Comparison of ENCODE assay signal across 9 mouse cellular contexts in genomic region chr14:25610396-25611158, GRCm38 (mm10).
DNase-seq lines count a peak whose midpoint lies in the region; ATAC-seq and TF ChIP-seq lines count a peak whose summit lies in the region.
"Had no signal": no experiment of that assay in that cellular context is flagged by ENCODE, and none has a peak within 500 bp of the region (broad histone marks: within the 10 kb centered on the region; RNA-seq: fewer than 3 reads in every experiment).

No protein-coding gene starts in this region.

- peak overlapping the region; percentile 1; the same call in 1 of the 2 replicates for H3K4me2 ChIP-seq in lung, embryonic 15.5 days
- no peak overlapping the region for H3K4me2 ChIP-seq in lung, postnatal 0 days (replicated peaks; ENCODE audit: low read depth, low read length)
- peak overlapping the region; percentile 20 for H3K4me2 ChIP-seq in heart, embryonic 15.5 days
- H3K4me2 ChIP-seq in kidney, postnatal 0 days (ENCODE audit: low read length), result peak overlapping the region; percentile 1; the same call in 1 of the 2 replicates
- peak overlapping the region; percentile 89 for H3K4me2 ChIP-seq in neural tube, embryonic 15.5 days
- H3K4me2 ChIP-seq: liver, embryonic 15.5 days had no signal

- no peaks in the 10 kb centered on the region for H3K36me3 ChIP-seq in lung, embryonic 15.5 days
- H3K36me3 ChIP-seq in lung, postnatal 0 days (ENCODE audit: insufficient read depth, low read length), result no peaks in the 10 kb centered on the region
- no peaks in the 10 kb centered on the region for H3K36me3 ChIP-seq in heart, embryonic 15.5 days
- H3K36me3 ChIP-seq in kidney, postnatal 0 days (ENCODE audit: insufficient read depth, low read length), result 0 out of 2 replicates have a peak, but pooled peaks cover 4% of the 10 kb centered on the region
- H3K36me3 ChIP-seq in neural tube, embryonic 15.5 days, result no peaks in the 10 kb centered on the region
- H3K36me3 ChIP-seq: liver, embryonic 15.5 days had no signal

- H3K4me3 ChIP-seq in lung, embryonic 15.5 days, result no peak overlapping the region
- no peak overlapping the region for H3K4me3 ChIP-seq in lung, postnatal 0 days (ENCODE audit: low read depth, low read length)
- H3K4me3 ChIP-seq in heart, embryonic 15.5 days, result no peak overlapping the region
- no peak overlapping the region for H3K4me3 ChIP-seq in kidney, postnatal 0 days (replicated peaks; ENCODE audit: low read depth, low read length)
- peak overlapping the region; percentile 37 for H3K4me3 ChIP-seq in neural tube, embryonic 15.5 days (replicated peaks)
- H3K4me3 ChIP-seq: liver, embryonic 15.5 days had no signal

- ATAC-seq in lung, embryonic 15.5 days (ENCODE audit: borderline replicate concordance, extremely low read depth, low FRiP score, low TSS enrichment), result no peak
- no peak for ATAC-seq in lung, postnatal 0 days
- ATAC-seq in heart, embryonic 15.5 days (replicated peaks; ENCODE audit: insufficient number of reproducible peaks, insufficient read depth, low FRiP score, low read depth), result no peak
- no peak for ATAC-seq in kidney, postnatal 0 days (replicated peaks; ENCODE audit: low FRiP score, low read depth)
- ATAC-seq in neural tube, embryonic 15.5 days (ENCODE audit: low FRiP score), result no peak
- no peak for ATAC-seq in megakaryocyte progenitor cell, adult 5-6 weeks (replicated peaks; ENCODE audit: poor library complexity)

- H3K27ac ChIP-seq in lung, embryonic 15.5 days, result no peak overlapping the region
- no peak overlapping the region for H3K27ac ChIP-seq in lung, postnatal 0 days (ENCODE audit: low read length)
- H3K27ac ChIP-seq in heart, embryonic 15.5 days, result peak overlapping the region; percentile 60
- 0 out of 2 replicates have a peak overlapping the region, but pooled peaks have one; percentile 13 for H3K27ac ChIP-seq in kidney, postnatal 0 days
- H3K27ac ChIP-seq in neural tube, embryonic 15.5 days (replicated peaks), result peak overlapping the region; percentile 49
- H3K27ac ChIP-seq: liver, embryonic 15.5 days had no signal

- WGBS in lung, embryonic 15.5 days, result 39% methylated on average over 14 of the region's 14 CpGs
- WGBS in lung, postnatal 0 days, result 50% methylated on average over 14 of the region's 14 CpGs
- WGBS in heart, embryonic 15.5 days, result 41% methylated on average over 14 of the region's 14 CpGs
- 44% methylated on average over 14 of the region's 14 CpGs for WGBS in kidney, postnatal 0 days
- 21% methylated on average over 14 of the region's 14 CpGs for WGBS in neural tube, embryonic 15.5 days

- peaks cover 74% of the 10 kb centered on the region for H3K4me1 ChIP-seq in lung, embryonic 15.5 days
- peaks cover 17% of the 10 kb centered on the region for H3K4me1 ChIP-seq in lung, postnatal 0 days (ENCODE audit: insufficient read depth, low read depth, low read length)
- peaks cover 88% of the 10 kb centered on the region for H3K4me1 ChIP-seq in heart, embryonic 15.5 days (replicated peaks)
- H3K4me1 ChIP-seq in kidney, postnatal 0 days (replicated peaks; ENCODE audit: insufficient read depth, low read length), result peaks cover 54% of the 10 kb centered on the region
- H3K4me1 ChIP-seq in neural tube, embryonic 15.5 days, result peaks cover 90% of the 10 kb centered on the region

- H3K9ac ChIP-seq in lung, embryonic 15.5 days, result no peak overlapping the region
- no peak overlapping the region for H3K9ac ChIP-seq in lung, postnatal 0 days (replicated peaks; ENCODE audit: low read depth)
- H3K9ac ChIP-seq in heart, embryonic 15.5 days, result 0 out of 2 replicates have a peak overlapping the region, but pooled peaks have one; percentile 0
- peak overlapping the region; percentile 27; the same call in 1 of the 2 replicates for H3K9ac ChIP-seq in kidney, postnatal 0 days (ENCODE audit: low read depth, low read length)
- peak overlapping the region; percentile 45 for H3K9ac ChIP-seq in neural tube, embryonic 15.5 days (replicated peaks)
- H3K9ac ChIP-seq: liver, embryonic 15.5 days had no signal

- H3K9me3 ChIP-seq in lung, embryonic 15.5 days, result no peaks in the 10 kb centered on the region
- H3K9me3 ChIP-seq in lung, postnatal 0 days (ENCODE audit: low read length), result no peaks in the 10 kb centered on the region
- no peaks in the 10 kb centered on the region for H3K9me3 ChIP-seq in heart, embryonic 15.5 days (replicated peaks)
- no peaks in the 10 kb centered on the region for H3K9me3 ChIP-seq in kidney, postnatal 0 days (replicated peaks; ENCODE audit: low read length)
- no peaks in the 10 kb centered on the region for H3K9me3 ChIP-seq in neural tube, embryonic 15.5 days (replicated peaks)
- H3K9me3 ChIP-seq: liver, embryonic 15.5 days had no signal

- TF ChIP-seq EP300 in lung, postnatal 0 days (IDR thresholded peaks at IDR 0.05), result no peak

- TF ChIP-seq CTCF in lung, postnatal 0 days (IDR thresholded peaks at IDR 0.05), result no peak
- no peak for TF ChIP-seq CTCF in kidney, postnatal 0 days (IDR thresholded peaks at IDR 0.05; ENCODE audit: low read depth)

- no peak for DNase-seq in lung, postnatal 0 days (ENCODE audit: low spot score)
- DNase-seq in kidney, postnatal 0 days (ENCODE audit: low spot score), result no peak
- no peak for DNase-seq in frontal cortex, postnatal 36 days (ENCODE audit: low spot score in 2 of 2)
- no peak for DNase-seq in frontal cortex, postnatal 14 days (ENCODE audit: low spot score in 2 of 2)

- no peaks in the 10 kb centered on the region for H3K27me3 ChIP-seq in lung, embryonic 15.5 days
- no peaks in the 10 kb centered on the region for H3K27me3 ChIP-seq in lung, postnatal 0 days (replicated peaks; ENCODE audit: insufficient read depth, low read length)
- no peaks in the 10 kb centered on the region for H3K27me3 ChIP-seq in heart, embryonic 15.5 days
- no peaks in the 10 kb centered on the region for H3K27me3 ChIP-seq in kidney, postnatal 0 days (ENCODE audit: insufficient read depth, low read length)
- no peaks in the 10 kb centered on the region for H3K27me3 ChIP-seq in neural tube, embryonic 15.5 days (replicated peaks)

Comparison
In these comparisons a context has a peak if more than half of its experiments do, and no peak if none do; other contexts are left out.
1. H3K27ac ChIP-seq: peak in heart, embryonic 15.5 days (single experiment), kidney, postnatal 0 days (single experiment) and neural tube, embryonic 15.5 days (single experiment); none in lung, embryonic 15.5 days (single experiment) and lung, postnatal 0 days (single experiment).
2. H3K9ac ChIP-seq: peak in heart, embryonic 15.5 days (single experiment), kidney, postnatal 0 days (single experiment) and neural tube, embryonic 15.5 days (single experiment); none in lung, embryonic 15.5 days (single experiment) and lung, postnatal 0 days (single experiment).